Mouse (Mus musculus) heart, postnatal 0 days (tissue): ENCODE results near the gene Tssk6. TPM values are rescaled to one million over a fixed set of nuclear protein-coding genes. Genes with fewer than 3 reads are reported as not detected.

Experiments used
- ATAC-seq: fragments of 200-750 bp; cut with Nextera tagmentation; 2 replicates; pipeline ENCODE4 v1.8.0; 2017; ENCODE audit warnings: low read depth, moderate number of reproducible peaks, moderate library complexity; ENCODE audit not compliant: insufficient read depth
- DNase-seq: peaks from one replicate; pipeline ENCODE4 v3.0.0-alpha.2; 2016; ENCODE audit warnings: low spot score
- H3K27ac ChIP-seq: fragments of 300-500 bp; sonication (generic); 2 replicates; pipeline ENCODE4 v1.5.1; 2014; ENCODE audit warnings: low read depth, mild to moderate bottlenecking
- H3K27me3 ChIP-seq: fragments of 300-500 bp; sonication (generic); 2 replicates; pipeline ENCODE4 v1.6.1; 2014; ENCODE audit warnings: low read length, mixed read lengths; ENCODE audit not compliant: control insufficient read depth, insufficient read depth
- H3K36me3 ChIP-seq: fragments of 300-500 bp; sonication (generic); replicated peaks from 2 replicates; pipeline ENCODE4 v1.6.1; 2014; ENCODE audit warnings: low read length, mixed read lengths; ENCODE audit not compliant: control insufficient read depth, insufficient read depth
- H3K4me1 ChIP-seq: fragments of 300-500 bp; sonication (generic); 2 replicates; pipeline ENCODE4 v1.6.1; 2014; ENCODE audit warnings: antibody characterized with exemption; ENCODE audit not compliant: control insufficient read depth, insufficient read depth
- H3K4me2 ChIP-seq: fragments of 300-500 bp; sonication (generic); 2 replicates; pipeline ENCODE4 v1.6.1; 2014; ENCODE audit warnings: low read depth, mild to moderate bottlenecking, low read length, moderate library complexity
- H3K4me3 ChIP-seq: fragments of 300-500 bp; sonication (generic); 2 replicates; pipeline ENCODE4 v1.5.1; 2014; ENCODE audit warnings: low read depth, low read length
- H3K9ac ChIP-seq: fragments of 300-500 bp; sonication (generic); replicated peaks from 2 replicates; pipeline ENCODE4 v1.6.1; 2014; ENCODE audit warnings: low read depth, low read length, mixed read lengths
- H3K9me3 ChIP-seq: fragments of 300-500 bp; sonication (generic); replicated peaks from 2 replicates; pipeline ENCODE4 v1.6.1; 2016; ENCODE audit warnings: low read length; ENCODE audit not compliant: control insufficient read depth
- CTCF ChIP-seq: IDR thresholded peaks from 2 replicates; pipeline ENCODE4 v1.5.1; 2016; ENCODE audit warnings: antibody characterized with exemption, control low read depth, low read depth
- EP300 ChIP-seq: IDR thresholded peaks from 2 replicates; pipeline ENCODE4 v1.6.1; 2016; ENCODE audit warnings: antibody characterized with exemption, low read depth
- WGBS: fragments of 180-500 bp; shearing (Covaris S2); extraction: QIAGEN DNeasy Blood & Tissue Kit; methylation state at CpG from one replicate; pipeline ENCODE4 v1.1.7; 2014; 5-methylcytosine and 5-hydroxymethylcytosine counted together
- polyA plus RNA-seq: library from polyadenylated mRNA; unstranded; fragments of >200 nt; fragmentation: Nextera tagmentation; extraction: Ambion mirVana; gene quantifications from 2 replicates; pipeline ENCODE4 v1.2.1, GENCODE M21; 2015
- total RNA-seq: library from RNA; depleted of rRNA; stranded (reverse); fragments of >200 nt; gene quantifications from 2 replicates; pipeline ENCODE4 v1.2.3, GENCODE M21; 2014; ENCODE audit warnings: low replicate concordance

Tssk6 gene
- total and polyA plus RNA-seq, 2 experiments from 2014 or later: 0.11 to 1.1 TPM

DNA sequence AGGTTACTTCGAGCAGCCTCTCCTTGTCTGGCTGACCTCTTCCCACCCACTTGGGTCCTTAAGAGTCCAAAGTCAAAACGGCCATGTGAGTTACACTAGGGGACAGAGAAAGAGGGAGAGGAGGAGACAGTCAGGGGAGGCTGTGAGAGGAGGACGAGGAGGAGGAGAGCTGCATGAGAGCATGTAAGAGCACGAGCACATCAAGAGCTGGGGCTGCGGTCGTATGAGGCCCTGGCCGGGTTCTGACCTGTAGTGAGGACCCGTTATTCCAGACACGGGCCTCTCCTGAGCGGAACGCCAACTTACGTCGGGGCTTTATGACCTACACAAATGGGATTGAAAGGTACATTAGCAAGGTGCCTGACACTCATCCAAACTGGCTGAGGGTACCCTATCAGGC is 9.9 kb downstream of the Tssk6 start:
- H3K36me3 ChIP-seq: peaks cover 77% of the 10 kb centered on the region
- ATAC-seq (no peak), DNase-seq (no peak)
- H3K9ac ChIP-seq: no peak overlapping the region
- H3K4me2 ChIP-seq: no peak overlapping the region
- no peak overlapping the region for H3K27ac ChIP-seq
- H3K9me3 ChIP-seq: no peaks in the 10 kb centered on the region
- no peaks in the 10 kb centered on the region for H3K27me3 ChIP-seq
- no peaks in the 10 kb centered on the region for H3K4me1 ChIP-seq
- 86% methylated on average over 13 of the region's 13 CpGs for WGBS
- no peak for TF ChIP-seq EP300
- TF ChIP-seq CTCF: no peak
- no peak overlapping the region for H3K4me3 ChIP-seq

DNA sequence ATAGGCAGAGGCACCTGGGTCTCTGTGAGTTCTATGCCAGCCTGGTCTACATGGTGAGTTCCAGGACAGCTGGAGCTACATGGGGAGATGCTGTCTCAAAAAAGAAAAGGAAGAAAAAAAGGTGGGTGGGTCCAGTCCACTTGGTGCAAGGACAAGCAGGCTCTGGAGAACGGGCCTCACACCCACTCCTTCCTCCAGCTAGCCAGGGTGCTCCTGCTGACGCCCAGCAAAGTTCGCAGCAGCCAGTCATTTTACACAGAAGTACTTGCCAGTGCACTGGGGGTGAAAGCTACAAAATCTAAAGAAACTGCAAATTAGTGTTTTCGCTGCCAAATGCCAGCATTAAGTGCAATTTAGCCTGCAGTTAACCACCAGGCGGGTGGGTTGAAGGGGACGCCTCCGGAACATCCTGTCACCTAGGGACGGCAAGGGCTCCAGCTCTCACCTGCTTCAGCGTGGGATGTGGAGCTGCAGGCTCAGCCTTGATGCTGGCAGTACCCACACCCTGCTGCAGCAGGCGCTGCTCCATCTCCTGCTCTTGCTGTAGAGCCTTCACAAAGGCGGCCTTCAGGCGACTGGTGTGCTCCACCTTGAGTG is 10.6 kb downstream of the Tssk6 start:
- TF ChIP-seq EP300: no peak
- TF ChIP-seq CTCF: no peak
- DNase-seq (no peak), ATAC-seq (no peak)
- Histone ChIP-seq H3K9ac (no peak overlapping the region), H3K27ac (no peak overlapping the region), H3K27me3 (no peaks in the 10 kb centered on the region), H3K36me3 (peaks cover 84% of the 10 kb centered on the region), H3K4me1 (no peaks in the 10 kb centered on the region), H3K4me2 (no peak overlapping the region), H3K4me3 (no peak overlapping the region), H3K9me3 (no peaks in the 10 kb centered on the region)
- 91% methylated on average over 12 of the region's 12 CpGs for WGBS

DNA sequence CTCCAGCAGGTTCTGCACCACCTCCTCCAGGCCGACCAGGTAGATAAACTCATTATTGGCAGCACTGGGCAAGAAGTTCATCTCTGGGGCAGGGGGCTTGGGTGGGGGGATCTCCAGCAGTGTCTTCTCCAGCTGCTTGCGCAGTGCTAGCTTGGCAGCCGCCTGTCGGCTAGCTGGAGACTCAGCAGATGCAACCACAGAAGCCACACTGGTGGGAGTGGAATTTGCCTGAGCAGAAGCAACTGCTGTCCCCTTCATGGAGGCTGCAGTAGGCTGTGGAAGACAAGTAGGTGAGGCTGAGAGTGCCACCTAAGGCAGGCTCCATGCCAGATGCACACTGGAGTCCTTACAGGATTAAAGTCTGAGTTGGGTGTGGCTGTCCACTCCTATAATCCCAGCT is 12.5 kb downstream of the Tssk6 start:
- Histone ChIP-seq H3K4me3 (no peak overlapping the region), H3K4me2 (no peak overlapping the region), H3K27me3 (no peaks in the 10 kb centered on the region), H3K4me1 (no peaks in the 10 kb centered on the region), H3K9me3 (no peaks in the 10 kb centered on the region), H3K27ac (peak overlapping the region; percentile 79), H3K36me3 (peaks cover 70% of the 10 kb centered on the region), H3K9ac (no peak overlapping the region)
- DNase-seq (no peak), ATAC-seq (no peak)
- WGBS: 71% methylated on average over 4 of the region's 4 CpGs
- TF ChIP-seq EP300 (no peak), CTCF (no peak)

DNA sequence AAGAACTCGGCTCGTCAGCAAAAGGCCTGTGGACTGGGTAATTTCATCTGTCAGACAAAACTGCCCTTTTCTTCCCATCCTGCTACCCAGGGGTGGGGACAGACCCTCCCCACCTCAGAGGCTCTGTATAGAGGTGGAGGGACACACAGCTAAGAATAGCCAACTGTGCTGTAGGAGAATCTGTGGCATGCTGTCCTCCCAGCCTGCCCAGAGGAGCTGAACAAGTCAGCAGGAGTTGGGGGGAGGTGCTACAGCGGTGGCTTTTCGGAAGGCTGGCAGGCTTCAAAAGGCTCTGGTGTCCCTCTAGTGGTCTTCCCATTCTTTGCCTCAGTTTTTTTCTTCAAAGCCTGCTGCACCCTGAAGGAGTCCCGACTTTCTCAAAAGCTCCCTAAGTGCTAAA is 13.8 kb downstream of the Tssk6 start:
- TF ChIP-seq CTCF (peak; percentile 59), EP300 (no peak)
- H3K9ac ChIP-seq: no peak overlapping the region
- no peak overlapping the region for H3K4me3 ChIP-seq
- H3K27ac ChIP-seq: peak overlapping the region; percentile 79
- ATAC-seq: peak; percentile 84
- H3K4me1 ChIP-seq: no peaks in the 10 kb centered on the region; the same call in 1 of the 2 replicates
- peak; percentile 92 for DNase-seq
- peaks cover 58% of the 10 kb centered on the region for H3K36me3 ChIP-seq
- H3K4me2 ChIP-seq: no peak overlapping the region
- H3K27me3 ChIP-seq: no peaks in the 10 kb centered on the region
- no peaks in the 10 kb centered on the region for H3K9me3 ChIP-seq
- 22% methylated on average over 5 of the region's 5 CpGs for WGBS

GRCm38 (mm10) chr8:69918506-69918905 is 16.5 kb downstream of the Tssk6 start:
- no peak for DNase-seq
- Histone ChIP-seq H3K4me2 (no peak overlapping the region), H3K4me3 (no peak overlapping the region), H3K9ac (no peak overlapping the region), H3K36me3 (peaks cover 30% of the 10 kb centered on the region), H3K9me3 (no peaks in the 10 kb centered on the region), H3K4me1 (no peaks in the 10 kb centered on the region; the same call in 1 of the 2 replicates), H3K27ac (no peak overlapping the region), H3K27me3 (no peaks in the 10 kb centered on the region)
- ATAC-seq: no peak
- TF ChIP-seq CTCF (no peak), EP300 (no peak)

DNA sequence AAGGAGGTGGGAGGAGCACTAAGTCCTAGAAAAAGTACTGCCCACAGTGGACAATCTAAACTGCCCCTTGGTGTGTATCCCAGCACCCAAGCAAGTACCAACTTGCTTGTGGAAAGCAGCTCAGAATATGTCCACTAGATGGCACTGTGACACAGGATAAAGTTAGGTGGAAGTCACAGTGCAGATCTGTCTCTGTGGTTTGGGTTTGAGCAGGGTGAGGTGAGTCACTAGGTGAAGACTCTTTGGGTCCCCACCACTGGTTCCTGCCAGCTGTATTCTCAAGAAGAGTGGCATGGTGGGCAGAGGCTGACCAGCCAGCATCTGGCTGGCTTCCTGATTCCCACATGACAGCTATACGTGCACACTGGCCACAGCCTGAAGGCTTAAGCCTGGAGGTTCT is 17.0 kb downstream of the Tssk6 start:
- Histone ChIP-seq H3K4me3 (no peak overlapping the region), H3K4me2 (no peak overlapping the region), H3K27me3 (no peaks in the 10 kb centered on the region), H3K36me3 (peaks cover 27% of the 10 kb centered on the region), H3K27ac (0 out of 2 replicates have a peak overlapping the region, but pooled peaks have one; percentile 24), H3K4me1 (no peaks in the 10 kb centered on the region; the same call in none of the 2 replicates), H3K9ac (no peak overlapping the region), H3K9me3 (no peaks in the 10 kb centered on the region)
- WGBS: 44% methylated on average over 1 of the region's 1 CpGs
- peak; percentile 62 for DNase-seq
- peak; percentile 31; the same call in 1 of the 2 replicates for ATAC-seq
- TF ChIP-seq EP300 (no peak), CTCF (peak; percentile 97)
